Mouse (Mus musculus): Measurements from ENCODE around the gene Egfl8.

Egfl8 gene

GRCm38 (mm10) chr17:34627943-34628643 lies 12.3 kb upstream of the Egfl8 start, which contains the start of gene Ppt2:
Ppt2 (minus strand) TSS chr17:34628510.
- no peak for DNase-seq (ENCODE audit: low spot score in 2 of 2)

- DNase-seq (ENCODE audit: low spot score in 2 of 2): peak; percentile 67 to 73
Measured at GRCm38 (mm10) chr17:34627093-34627942, 11.5 kb upstream of the Egfl8 start.

- DNase-seq (ENCODE audit: low spot score in 2 of 2): peak in 1 of 2 experiments; percentile 35
Measured at GRCm38 (mm10) chr17:34626773-34627092, 11.0 kb upstream of the Egfl8 start.

- DNase-seq (ENCODE audit: low spot score in 2 of 2): no peak
Measured at GRCm38 (mm10) chr17:34626062-34626772, 10.4 kb upstream of the Egfl8 start.

- no peak for DNase-seq (ENCODE audit: low spot score in 2 of 2)
Measured at GRCm38 (mm10) chr17:34624981-34625380, 9.2 kb upstream of the Egfl8 start.

- no peak for DNase-seq (ENCODE audit: low spot score in 2 of 2)
Measured at GRCm38 (mm10) chr17:34623161-34623560, 7.4 kb upstream of the Egfl8 start.

GRCm38 (mm10) chr17:34621006-34621405 lies 5.2 kb upstream of the Egfl8 start:
- no peak for DNase-seq (ENCODE audit: low spot score in 2 of 2)

GRCm38 (mm10) chr17:34618999-34619398 lies 3.2 kb upstream of the Egfl8 start:
- peak; percentile 74 to 81 for DNase-seq (ENCODE audit: low spot score in 2 of 2)

GRCm38 (mm10) chr17:34613830-34614229 lies 1.9 kb downstream of the Egfl8 start:
- no peak for DNase-seq (ENCODE audit: low spot score in 2 of 2)

GRCm38 (mm10) chr17:34613054-34613645 lies 2.6 kb downstream of the Egfl8 start:
- DNase-seq (ENCODE audit: low spot score in 2 of 2): no peak

- DNase-seq (ENCODE audit: low spot score in 2 of 2): no peak
Measured at GRCm38 (mm10) chr17:34611050-34611449, 4.7 kb downstream of the Egfl8 start.

GRCm38 (mm10) chr17:34607997-34608396 lies 7.8 kb downstream of the Egfl8 start:
- no peak for DNase-seq (ENCODE audit: low spot score in 2 of 2)

- no peak for DNase-seq (ENCODE audit: low spot score in 2 of 2)
Measured at GRCm38 (mm10) chr17:34606186-34607039, 9.4 kb downstream of the Egfl8 start.

GRCm38 (mm10) chr17:34605609-34606008 lies 10.2 kb downstream of the Egfl8 start:
- DNase-seq (ENCODE audit: low spot score in 2 of 2): peak; percentile 88 to 91

- DNase-seq (ENCODE audit: low spot score in 2 of 2): no peak
Measured at GRCm38 (mm10) chr17:34604511-34605237, 11.1 kb downstream of the Egfl8 start.

- DNase-seq (ENCODE audit: low spot score in 2 of 2): peak; percentile 98
Measured at GRCm38 (mm10) chr17:34604061-34604508, 11.7 kb downstream of the Egfl8 start, which contains the start of gene Agpat1. Agpat1 (plus strand) TSS chr17:34604262.

- DNase-seq (ENCODE audit: low spot score in 2 of 2): peak; percentile 99
Measured at GRCm38 (mm10) chr17:34603375-34604060, 12.3 kb downstream of the Egfl8 start, which contains the start of gene Rnf5. Rnf5 (minus strand) TSS chr17:34603690.

GRCm38 (mm10) chr17:34601796-34602195 lies 14.0 kb downstream of the Egfl8 start:
- DNase-seq (ENCODE audit: low spot score in 2 of 2): no peak

- no peak for DNase-seq (ENCODE audit: low spot score in 2 of 2)
Measured at GRCm38 (mm10) chr17:34599891-34600290, 15.9 kb downstream of the Egfl8 start.

All from natural killer cell, adult 2 months (primary cell).